Mouse (Mus musculus): ENCODE measurements at regions not wholly inside any gene's neighbourhood (a gene's known extent, or its start where the extent isn't known, plus 50 kb on each side); places are given as distances from the start of the nearest gene placed in this dataset.

- DNase-seq: no peak
These were observed 55.5 kb downstream of the Gm5294 start for GRCm38 (mm10) chr5:138875180-138876076.

GRCm38 (mm10) chr5:138881649-138882226, 61.9 kb downstream of the Gm5294 start:
- no peak for DNase-seq

GRCm38 (mm10) chr5:138883573-138883972, 63.7 kb downstream of the Gm5294 start:
- DNase-seq: no peak

- DNase-seq: no peak
These were observed 66.0 kb downstream of the Gm5294 start for GRCm38 (mm10) chr5:138885905-138886304.

GRCm38 (mm10) chr5:138888749-138889148, 68.9 kb downstream of the Gm5294 start:
- peak; percentile 30 to 48 for DNase-seq

GRCm38 (mm10) chr5:138889760-138890159, 69.9 kb downstream of the Gm5294 start:
- no peak for DNase-seq

- DNase-seq: no peak
These were observed 74.6 kb downstream of the Gm5294 start for GRCm38 (mm10) chr5:138894496-138894895.

GRCm38 (mm10) chr5:138897255-138897654, 77.4 kb downstream of the Gm5294 start:
- no peak for DNase-seq

- DNase-seq: no peak
These were observed 78.6 kb downstream of the Gm5294 start for GRCm38 (mm10) chr5:138898440-138898839.

- no peak for DNase-seq
These were observed 81.2 kb downstream of the Gm5294 start for GRCm38 (mm10) chr5:138900952-138901599.

- no peak for DNase-seq
These were observed 82.4 kb downstream of the Gm5294 start for GRCm38 (mm10) chr5:138902316-138902715.

GRCm38 (mm10) chr5:138911769-138912710, 85.1 kb downstream of the Pdgfa start:
- DNase-seq: no peak

- DNase-seq: no peak
These were observed 84.5 kb downstream of the Pdgfa start for GRCm38 (mm10) chr5:138912711-138913105.

- DNase-seq: no peak
These were observed 82.1 kb downstream of the Pdgfa start for GRCm38 (mm10) chr5:138915068-138915467.

GRCm38 (mm10) chr5:138915496-138915895, 81.7 kb downstream of the Pdgfa start:
- no peak for DNase-seq

GRCm38 (mm10) chr5:138920156-138920845, 76.9 kb downstream of the Pdgfa start:
- DNase-seq: peak; percentile 53 to 61

GRCm38 (mm10) chr5:138922116-138922515, 75.1 kb downstream of the Pdgfa start:
- DNase-seq: no peak
